Mouse (Mus musculus) CH12F3 (cell line): ENCODE results near the gene Sarnp.

Experiments
- in situ Hi-C: fragments of 300-500 bp; cut with MboI; formaldehyde crosslinking; loops from 2 replicates; pipeline ENCODE4 v1.14.3; 2020; ENCODE audit warnings: low sequenced_read_pairs

Gene Sarnp

GRCm38 (mm10) chr10:128913219-128913618 lies 96.1 kb downstream of the Sarnp start:
- in situ Hi-C loops, result no loop called here

GRCm38 (mm10) chr10:128913696-128914095 lies 96.6 kb downstream of the Sarnp start:
- in situ Hi-C loops, result no loop called here

GRCm38 (mm10) chr10:128915550-128915949 lies 98.4 kb downstream of the Sarnp start:
- in situ Hi-C loops, result no loop called here

GRCm38 (mm10) chr10:128916665-128917064 lies 99.5 kb downstream of the Sarnp start:
- in situ Hi-C loops, result no loop called here

GRCm38 (mm10) chr10:128917400-128917799 lies 100.3 kb downstream of the Sarnp start:
- in situ Hi-C loops, result no loop called here

- in situ Hi-C loops, result no loop called here
These were observed 101.1 kb downstream of the Sarnp start for GRCm38 (mm10) chr10:128918246-128918645.

- in situ Hi-C loops, result no loop called here
These were observed 102.1 kb downstream of the Sarnp start for GRCm38 (mm10) chr10:128919203-128919631.

GRCm38 (mm10) chr10:128919966-128920365 lies 102.8 kb downstream of the Sarnp start:
- in situ Hi-C loops, result no loop called here

GRCm38 (mm10) chr10:128920736-128921161 lies 103.6 kb downstream of the Sarnp start:
- in situ Hi-C loops, result no loop called here

GRCm38 (mm10) chr10:128921251-128921650 lies 104.1 kb downstream of the Sarnp start:
- in situ Hi-C loops, result no loop called here

- in situ Hi-C loops, result no loop called here
These were observed 105.0 kb downstream of the Sarnp start for GRCm38 (mm10) chr10:128921883-128922821.

GRCm38 (mm10) chr10:128922822-128923012 lies 105.6 kb downstream of the Sarnp start, which contains the start of gene Rdh5:
Gene Rdh5 (minus strand): TSS chr10:128922888.
- in situ Hi-C loops, result no loop called here

GRCm38 (mm10) chr10:128923013-128923691 lies 106.0 kb downstream of the Sarnp start:
- in situ Hi-C loops, result no loop called here

GRCm38 (mm10) chr10:128923935-128924334 lies 106.8 kb downstream of the Sarnp start, which contains the start of gene Bloc1s1:
Gene Bloc1s1 (minus strand): TSS chr10:128924035.
- in situ Hi-C loops, result no loop called here
